Mouse (Mus musculus) splenic B cell, adult 2 months (primary cell): Measurements from ENCODE around the gene Smg5.

Experiments used
- DNase-seq: peaks from one replicate; pipeline ENCODE4 v3.0.0-alpha.2; 2011; ENCODE audit warnings: low read depth, low spot score
- H3K27me3 ChIP-seq: 2 replicates; pipeline ENCODE4 v1.6.1; 2012; ENCODE audit warnings: mild to moderate bottlenecking, low read length, moderate library complexity, mixed read lengths; ENCODE audit not compliant: control insufficient read depth, poor library complexity, insufficient read depth, severe bottlenecking
- H3K36me3 ChIP-seq: 2 replicates; pipeline ENCODE4 v1.6.1; 2012; ENCODE audit warnings: mild to moderate bottlenecking, low read length, moderate library complexity, mixed read lengths; ENCODE audit not compliant: control insufficient read depth, poor library complexity, insufficient read depth, severe bottlenecking

Gene Smg5

GRCm38 (mm10) chr3:88395742-88396141 lies 59.7 kb downstream of the Smg5 start:
- peak; percentile 71 for DNase-seq
- H3K27me3 ChIP-seq = no peaks in the 10 kb centered on the region
- H3K36me3 ChIP-seq = no peaks in the 10 kb centered on the region

- DNase-seq = no peak
- Histone ChIP-seq H3K27me3 (no peaks in the 10 kb centered on the region), H3K36me3 (no peaks in the 10 kb centered on the region)
These were observed 62.6 kb downstream of the Smg5 start for GRCm38 (mm10) chr3:88398666-88399065.

DNA sequence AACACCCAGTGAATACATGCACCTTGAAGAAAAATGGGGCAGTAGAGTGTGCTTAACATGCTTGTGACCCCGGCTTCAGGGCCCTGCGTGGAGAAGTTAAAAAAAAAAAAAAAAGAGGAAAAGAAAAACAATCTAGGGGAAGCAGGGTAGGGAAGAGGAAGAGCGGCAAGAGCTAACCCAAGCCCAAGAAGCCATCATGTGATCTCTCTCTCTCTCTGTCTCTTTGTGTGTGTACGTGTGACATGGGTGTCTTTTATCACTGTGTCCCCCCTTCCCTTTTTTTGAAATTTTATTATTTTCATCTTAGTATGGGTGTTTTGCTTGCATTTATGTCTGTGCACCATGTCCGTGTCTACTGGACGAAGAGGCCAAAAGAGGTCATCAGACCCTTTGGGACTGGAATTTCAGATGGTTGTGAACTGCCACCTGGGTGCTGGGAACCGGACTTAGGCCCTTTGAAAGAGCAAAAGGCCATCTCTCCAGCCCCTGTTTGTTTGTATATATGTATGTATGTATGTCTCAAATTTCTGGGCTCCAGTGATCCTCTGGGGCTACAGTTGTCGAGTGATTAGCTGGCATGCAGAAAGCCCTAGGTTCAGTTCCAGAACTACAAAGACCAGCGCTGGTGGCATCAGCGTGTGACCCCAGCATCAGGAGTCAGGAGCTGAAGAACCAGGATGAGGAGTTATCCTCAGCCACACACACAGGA lies 67.6 kb downstream of the Smg5 start:
- no peaks in the 10 kb centered on the region for H3K27me3 ChIP-seq
- no peak for DNase-seq
- H3K36me3 ChIP-seq = no peaks in the 10 kb centered on the region

- Histone ChIP-seq H3K27me3 (no peaks in the 10 kb centered on the region), H3K36me3 (no peaks in the 10 kb centered on the region)
- DNase-seq = peak; percentile 92
These were observed 71.0 kb downstream of the Smg5 start for GRCm38 (mm10) chr3:88407090-88407489.

GRCm38 (mm10) chr3:88407529-88407928 lies 71.5 kb downstream of the Smg5 start:
- no peaks in the 10 kb centered on the region for H3K36me3 ChIP-seq
- no peak for DNase-seq
- no peaks in the 10 kb centered on the region for H3K27me3 ChIP-seq

DNA sequence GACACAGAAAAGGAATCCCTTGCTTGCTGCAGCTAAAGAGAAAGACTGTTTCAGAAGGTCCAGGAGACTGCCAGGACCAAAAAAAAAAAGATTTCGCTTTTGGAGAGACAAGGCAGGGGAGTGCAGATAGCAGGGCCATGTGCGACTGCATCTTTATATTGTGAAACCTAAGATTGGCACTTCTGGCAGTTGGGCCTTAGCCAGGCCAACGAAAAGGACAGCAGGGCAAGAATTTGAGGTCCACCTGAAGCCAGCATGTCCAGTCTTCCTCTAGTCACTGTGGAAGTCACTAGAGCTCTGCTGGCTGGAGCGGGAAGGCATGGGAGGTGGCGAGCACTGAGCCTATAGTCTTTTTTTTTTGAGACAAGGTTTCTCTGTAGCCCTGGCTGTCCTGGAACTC lies 72.9 kb downstream of the Smg5 start:
- no peaks in the 10 kb centered on the region for H3K36me3 ChIP-seq
- DNase-seq = no peak
- H3K27me3 ChIP-seq = no peaks in the 10 kb centered on the region

GRCm38 (mm10) chr3:88409741-88410644 lies 73.9 kb downstream of the Smg5 start, which contains the start of gene Pmf1:
TSS of gene Pmf1 (minus strand) at chr3:88410331.
- Histone ChIP-seq H3K27me3 (no peaks in the 10 kb centered on the region), H3K36me3 (no peaks in the 10 kb centered on the region)
- DNase-seq = peak; percentile 92

DNA sequence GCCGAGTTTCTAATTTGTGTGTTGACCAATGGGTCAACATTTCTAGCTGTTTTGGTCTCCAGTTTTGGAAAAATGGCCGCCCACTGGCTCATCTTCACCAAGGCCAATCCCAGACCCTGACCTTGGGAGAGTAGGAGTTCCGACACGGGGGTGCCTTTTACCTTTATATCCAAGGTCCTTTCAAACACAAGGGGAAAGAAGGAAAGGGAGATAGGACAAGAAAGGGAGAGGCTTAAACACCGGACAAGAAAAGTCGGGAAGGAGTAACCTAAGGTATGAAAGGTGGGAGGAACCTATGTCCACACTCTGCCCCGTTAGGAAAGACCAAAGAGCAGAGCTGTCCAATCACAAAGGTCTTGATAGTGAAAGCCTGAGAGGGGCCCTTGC lies 74.6 kb downstream of the Smg5 start:
- DNase-seq = no peak
- no peaks in the 10 kb centered on the region; the same call in 1 of the 2 replicates for H3K36me3 ChIP-seq
- no peaks in the 10 kb centered on the region for H3K27me3 ChIP-seq

GRCm38 (mm10) chr3:88411681-88412080 lies 75.6 kb downstream of the Smg5 start:
- no peaks in the 10 kb centered on the region for H3K27me3 ChIP-seq
- DNase-seq = no peak
- no peaks in the 10 kb centered on the region; the same call in 1 of the 2 replicates for H3K36me3 ChIP-seq
